Mouse (Mus musculus) bone marrow, adult 2 months (tissue): ENCODE data around the gene Cib3. TPM values are rescaled to one million over a fixed set of nuclear protein-coding genes. Genes with fewer than 3 reads are reported as not detected.

Source experiments
- H3K27ac ChIP-seq: fragments of 200-500 bp; 2 replicates; pipeline ENCODE4 v1.5.1; 2012; ENCODE audit warnings: low read depth, mild to moderate bottlenecking, control low read depth, inconsistent platforms, low read length; ENCODE audit not compliant: control insufficient read depth, poor library complexity, insufficient read depth
- H3K4me1 ChIP-seq: fragments of 200-500 bp; 2 replicates; pipeline ENCODE4 v1.6.1; 2011; ENCODE audit warnings: low read length; ENCODE audit not compliant: control insufficient read depth, insufficient read depth
- H3K4me3 ChIP-seq: fragments of 200-500 bp; replicated peaks from 2 replicates; pipeline ENCODE3; 2011; ENCODE audit warnings: mild to moderate bottlenecking, low read depth, low read length, control low read depth; ENCODE audit not compliant: control insufficient read depth
- CTCF ChIP-seq: fragments of 200-500 bp; IDR thresholded peaks from 2 replicates; pipeline ENCODE4 v1.5.1; 2011; ENCODE audit warnings: low read length, control low read depth; ENCODE audit not compliant: control insufficient read depth, insufficient read depth
- POLR2A ChIP-seq: fragments of 200-500 bp; IDR thresholded peaks from 2 replicates; pipeline ENCODE4 v1.6.1; 2011; ENCODE audit warnings: low read depth, mild to moderate bottlenecking, control low read depth, low read length, borderline replicate concordance; ENCODE audit not compliant: control insufficient read depth
- WGBS: fragments of 180-500 bp; shearing (Covaris S2); methylation state at CpG from one replicate; pipeline ENCODE4 v1.1.7; 2018; 5-methylcytosine and 5-hydroxymethylcytosine counted together
- polyA plus RNA-seq: library from polyadenylated mRNA; stranded (reverse); fragments of >200 nt; gene quantifications from 2 replicates; pipeline ENCODE4 v1.2.4, GENCODE M21; 2011; ENCODE audit warnings: low replicate concordance; ENCODE audit not compliant: missing spikeins, insufficient read depth, insufficient read length

The Cib3 gene
- polyA plus RNA-seq, 1 experiment: not detected

GRCm38 (mm10) chr8:72169681-72170249 is 42.9 kb downstream of the Cib3 start:
- no peak overlapping the region for H3K4me3 ChIP-seq
- peak overlapping the region; percentile 95 for H3K27ac ChIP-seq
- 79% methylated on average over 3 of the region's 3 CpGs for WGBS
- peaks cover 8% of the 10 kb centered on the region for H3K4me1 ChIP-seq
- TF ChIP-seq CTCF (no peak), POLR2A (no peak)

GRCm38 (mm10) chr8:72169098-72169668 is 43.5 kb downstream of the Cib3 start:
- H3K27ac ChIP-seq: peak overlapping the region; percentile 95
- whole genome bisulfite sequencing: 55% methylated on average over 3 of the region's 3 CpGs
- no peak overlapping the region for H3K4me3 ChIP-seq
- TF ChIP-seq CTCF (no peak), POLR2A (no peak)
- peaks cover 8% of the 10 kb centered on the region for H3K4me1 ChIP-seq

- no peak for TF ChIP-seq POLR2A
- TF ChIP-seq CTCF: no peak
- peak overlapping the region; percentile 7 for H3K4me3 ChIP-seq
- peaks cover 6% of the 10 kb centered on the region for H3K4me1 ChIP-seq
- peak overlapping the region; percentile 92; the same call in 1 of the 2 replicates for H3K27ac ChIP-seq
These were observed 49.8 kb downstream of the Cib3 start for GRCm38 (mm10) chr8:72162821-72163220.

- TF ChIP-seq CTCF: no peak
- TF ChIP-seq POLR2A: peak; percentile 95
- peak within 1 kb of the TSS; percentile 78 for H3K4me3 ChIP-seq
- peaks cover 6% of the 10 kb centered on the region for H3K4me1 ChIP-seq
- H3K27ac ChIP-seq: peak within 1 kb of the TSS; percentile 92
- under 1% methylated on average over 82 of the region's 82 CpGs for WGBS
These were observed 51.6 kb downstream of the Cib3 start, which contains the start of gene Rab8a for GRCm38 (mm10) chr8:72160707-72161697. Gene Rab8a (plus strand): TSS chr8:72161200.

GRCm38 (mm10) chr8:72160007-72160406 is 52.6 kb downstream of the Cib3 start:
- TF ChIP-seq POLR2A (no peak), CTCF (no peak)
- WGBS: 6% methylated on average over 3 of the region's 3 CpGs
- peak overlapping the region; percentile 66 for H3K4me3 ChIP-seq
- no peak overlapping the region; the same call in 1 of the 2 replicates for H3K27ac ChIP-seq
- H3K4me1 ChIP-seq: peaks cover 6% of the 10 kb centered on the region

- TF ChIP-seq POLR2A (no peak), CTCF (no peak)
- no peak overlapping the region for H3K27ac ChIP-seq
- 75% methylated on average over 3 of the region's 3 CpGs for WGBS
- peaks cover 6% of the 10 kb centered on the region for H3K4me1 ChIP-seq
- no peak overlapping the region for H3K4me3 ChIP-seq
These were observed 53.9 kb downstream of the Cib3 start for GRCm38 (mm10) chr8:72158726-72159125.

- Histone ChIP-seq H3K27ac (no peak overlapping the region), H3K4me1 (peaks cover 6% of the 10 kb centered on the region), H3K4me3 (no peak overlapping the region)
- TF ChIP-seq POLR2A: no peak
- TF ChIP-seq CTCF: no peak
- WGBS: 89% methylated on average over 2 of the region's 2 CpGs
These were observed 54.5 kb downstream of the Cib3 start for GRCm38 (mm10) chr8:72158096-72158495.

Other genes with a start within 250 kb of the Cib3 start
- gene Cyp4f18, start 203.2 kb downstream of the Cib3 start, polyA plus RNA-seq: 48.0 and 160 TPM in 2 replicates
- gene Olfr372, start 171.6 kb downstream of the Cib3 start, polyA plus RNA-seq: not detected in 2 replicates
- gene Olfr373, start 129.7 kb downstream of the Cib3 start, polyA plus RNA-seq: not detected in 2 replicates
- 0.18 and 0.30 TPM in 2 replicates for gene Olfr374, start 105.8 kb downstream of the Cib3 start, polyA plus RNA-seq
- 80.7 and 138 TPM in 2 replicates for gene Tpm4, start 77.9 kb downstream of the Cib3 start, polyA plus RNA-seq
- gene Rab8a, start 51.6 kb downstream of the Cib3 start, polyA plus RNA-seq: 36.5 and 38.5 TPM in 2 replicates
- gene Hsh2d, start 23.2 kb downstream of the Cib3 start, polyA plus RNA-seq: 6.4 and 7.7 TPM in 2 replicates
- gene Gm11034, start 799 bp upstream of the Cib3 start, polyA plus RNA-seq: not detected in 2 replicates
- 34.8 and 47.9 TPM in 2 replicates for gene Fam32a, start 6.9 kb upstream of the Cib3 start, polyA plus RNA-seq
- gene Ap1m1, start 27.2 kb upstream of the Cib3 start, polyA plus RNA-seq: 27.1 and 51.8 TPM in 2 replicates
- 514 and 1,002 TPM in 2 replicates for gene Gm10282, start 92.4 kb upstream of the Cib3 start, polyA plus RNA-seq
- 123 and 179 TPM in 2 replicates for gene Klf2, start 106.2 kb upstream of the Cib3 start, polyA plus RNA-seq
- gene Eps15l1, start 208.6 kb upstream of the Cib3 start, polyA plus RNA-seq: 29.1 and 46.4 TPM in 2 replicates
- gene Calr3, start 231.0 kb upstream of the Cib3 start, polyA plus RNA-seq: not detected in 2 replicates
- 1.6 and 4.1 TPM in 2 replicates for gene 1700030K09Rik, start 231.0 kb upstream of the Cib3 start, polyA plus RNA-seq